Mouse (Mus musculus) stomach, postnatal 0 days (tissue): ENCODE measurements around the gene Slc2a10. TPM values are rescaled to one million over a fixed set of nuclear protein-coding genes. Genes with fewer than 3 reads are reported as not detected.

ENCODE experiments used
- ATAC-seq: fragments of 200-750 bp; cut with Nextera tagmentation; 2 replicates; pipeline ENCODE4 v1.8.0; 2017; ENCODE audit not compliant: low FRiP score, low TSS enrichment
- DNase-seq: peaks from one replicate; pipeline ENCODE4 v3.0.0-alpha.2; 2016; ENCODE audit warnings: low spot score
- H3K27ac ChIP-seq: fragments of 300-500 bp; sonication (generic); replicated peaks from 2 replicates; pipeline ENCODE4 v1.5.1; 2014; ENCODE audit warnings: mild to moderate bottlenecking, control low read depth
- H3K27me3 ChIP-seq: fragments of 300-500 bp; sonication (generic); 2 replicates; pipeline ENCODE4 v1.6.1; 2014; ENCODE audit warnings: low read length; ENCODE audit not compliant: control insufficient read depth, insufficient read depth
- H3K36me3 ChIP-seq: fragments of 300-500 bp; sonication (generic); 2 replicates; pipeline ENCODE4 v1.6.1; 2014; ENCODE audit warnings: low read length, mixed read lengths; ENCODE audit not compliant: control insufficient read depth, insufficient read depth
- H3K4me1 ChIP-seq: fragments of 300-500 bp; sonication (generic); replicated peaks from 2 replicates; pipeline ENCODE4 v1.6.1; 2014; ENCODE audit warnings: antibody characterized with exemption; ENCODE audit not compliant: control insufficient read depth, insufficient read depth
- H3K4me2 ChIP-seq: fragments of 300-500 bp; sonication (generic); replicated peaks from 2 replicates; pipeline ENCODE4 v1.6.1; 2014; ENCODE audit warnings: low read depth, mild to moderate bottlenecking, control low read depth, moderate library complexity
- H3K4me3 ChIP-seq: fragments of 300-500 bp; sonication (generic); 2 replicates; pipeline ENCODE4 v1.5.1; 2014; ENCODE audit warnings: low read depth, low read length, control low read depth
- H3K9ac ChIP-seq: fragments of 300-500 bp; sonication (generic); 2 replicates; pipeline ENCODE4 v1.6.1; 2014; ENCODE audit warnings: mild to moderate bottlenecking, low read length, control low read depth, mixed read lengths
- H3K9me3 ChIP-seq: fragments of 300-500 bp; sonication (generic); 2 replicates; pipeline ENCODE4 v1.6.1; 2016; ENCODE audit warnings: low read length; ENCODE audit not compliant: control insufficient read depth
- CTCF ChIP-seq: IDR thresholded peaks from 2 replicates; pipeline ENCODE4 v1.5.1; 2016; ENCODE audit warnings: antibody characterized with exemption, low read depth, mild to moderate bottlenecking, moderate library complexity
- EP300 ChIP-seq: optimal IDR thresholded peaks from 2 replicates; pipeline ENCODE3; 2016; ENCODE audit warnings: antibody characterized with exemption
- WGBS: fragments of 180-500 bp; shearing (Covaris S2); extraction: QIAGEN DNeasy Blood & Tissue Kit; methylation state at CpG from one replicate; pipeline ENCODE4 v1.1.7; 2014; 5-methylcytosine and 5-hydroxymethylcytosine counted together
- polyA plus RNA-seq: library from polyadenylated mRNA; unstranded; fragments of >200 nt; fragmentation: Nextera tagmentation; extraction: Ambion mirVana; gene quantifications from 2 replicates; pipeline ENCODE4 v1.2.1, GENCODE M21; 2015

Gene Slc2a10
- polyA plus RNA-seq, 1 experiment from 2014 or later, result 10.1 TPM

DNA sequence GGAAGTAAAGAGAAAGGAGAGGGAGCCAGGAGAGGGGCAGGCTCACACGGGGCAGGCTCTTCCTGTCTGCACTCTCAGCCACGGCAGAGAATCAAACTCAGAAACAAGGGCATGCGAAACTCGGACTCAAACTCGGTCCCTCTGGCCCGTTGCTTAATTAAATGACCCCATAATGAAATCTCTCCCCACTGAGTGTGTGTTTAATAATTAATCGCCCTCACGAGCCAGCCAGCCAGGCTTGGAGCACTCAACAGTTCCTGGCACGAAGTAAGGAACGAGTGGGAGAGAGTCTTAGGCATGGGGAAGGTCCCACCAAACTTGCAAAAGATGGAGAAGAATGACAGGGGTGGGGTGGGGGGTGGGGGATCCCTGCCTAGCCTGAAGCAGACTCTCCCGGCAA is 55.3 kb downstream of the Slc2a10 start:
- H3K4me2 ChIP-seq, result no peak overlapping the region
- no peak for DNase-seq
- no peak for ATAC-seq

DNA sequence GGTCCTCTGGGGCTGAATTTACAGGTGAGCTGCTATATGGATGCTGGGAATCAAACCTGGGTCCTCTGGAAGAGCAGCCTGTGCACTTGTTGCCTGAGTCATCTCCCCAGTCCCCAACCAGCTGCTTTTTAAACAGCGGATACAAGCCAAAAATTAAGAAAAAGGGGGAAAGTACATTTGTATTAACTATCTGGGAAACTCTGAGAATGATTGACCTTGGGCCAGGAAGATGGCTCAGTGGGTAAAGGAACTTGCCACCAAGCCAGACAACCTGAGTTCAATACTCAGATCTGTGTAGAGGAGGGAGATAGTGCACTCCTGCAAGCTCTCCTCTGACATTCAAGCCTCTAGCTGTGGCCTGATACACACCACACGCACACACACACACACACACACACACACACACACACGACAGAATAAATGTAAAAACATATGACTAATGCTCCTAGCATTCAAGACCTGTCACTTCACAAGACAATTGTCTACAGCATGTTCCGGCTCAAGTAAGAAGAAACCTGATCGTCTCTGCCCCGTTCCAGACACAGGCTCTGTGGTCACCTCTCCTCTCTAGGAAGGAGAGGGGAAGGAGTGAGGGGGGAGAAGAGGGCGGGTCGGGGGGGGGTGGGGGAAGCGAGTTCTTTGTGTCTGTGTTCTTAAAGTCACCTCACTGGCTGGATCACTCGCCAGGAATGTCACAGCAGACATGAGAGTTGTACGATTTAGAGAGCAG is 56.1 kb downstream of the Slc2a10 start:
- Histone ChIP-seq H3K4me3 (no peak overlapping the region), H3K27ac (no peak overlapping the region), H3K27me3 (no peaks in the 10 kb centered on the region), H3K4me2 (no peak overlapping the region), H3K9me3 (no peaks in the 10 kb centered on the region), H3K4me1 (no peaks in the 10 kb centered on the region), H3K36me3 (no peaks in the 10 kb centered on the region), H3K9ac (no peak overlapping the region)
- no peak for ATAC-seq
- TF ChIP-seq EP300 (no peak), CTCF (no peak)
- WGBS, result 24% methylated on average over 11 of the region's 11 CpGs
- no peak for DNase-seq

More for the DNA sequence above, 55.3 kb downstream of the Slc2a10 start:
- H3K9ac ChIP-seq, result no peak overlapping the region
- H3K4me1 ChIP-seq, result no peaks in the 10 kb centered on the region
- WGBS, result 41% methylated on average over 11 of the region's 11 CpGs
- no peaks in the 10 kb centered on the region for H3K36me3 ChIP-seq
- H3K4me3 ChIP-seq, result no peak overlapping the region
- no peak overlapping the region for H3K27ac ChIP-seq
- no peaks in the 10 kb centered on the region for H3K27me3 ChIP-seq
- H3K9me3 ChIP-seq, result no peaks in the 10 kb centered on the region
- TF ChIP-seq CTCF (no peak), EP300 (no peak)

DNA sequence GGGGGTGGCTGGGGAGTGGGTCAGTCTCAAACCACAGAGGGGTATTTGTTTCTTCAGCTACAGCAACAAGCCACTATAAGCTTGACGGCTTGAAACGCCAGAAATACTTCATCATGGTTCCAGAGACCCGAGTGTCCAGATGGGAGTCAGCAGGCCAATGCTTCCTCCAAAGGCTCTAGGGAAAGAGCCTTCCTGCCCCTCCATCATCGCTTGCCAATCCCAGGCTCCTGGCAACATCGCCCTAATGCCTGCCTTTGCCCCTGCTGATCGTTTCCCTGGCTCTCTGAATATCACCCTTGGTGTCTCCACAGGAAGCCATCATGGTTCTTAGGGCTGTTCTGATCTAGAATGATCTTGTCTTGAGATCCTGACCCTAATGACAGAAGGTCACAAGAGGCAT is 58.3 kb downstream of the Slc2a10 start:
- Histone ChIP-seq H3K4me1 (no peaks in the 10 kb centered on the region), H3K27me3 (no peaks in the 10 kb centered on the region), H3K9ac (no peak overlapping the region), H3K36me3 (no peaks in the 10 kb centered on the region), H3K9me3 (no peaks in the 10 kb centered on the region), H3K4me3 (no peak overlapping the region), H3K4me2 (no peak overlapping the region), H3K27ac (no peak overlapping the region)
- ATAC-seq (no peak), DNase-seq (no peak)
- WGBS, result 81% methylated on average over 6 of the region's 6 CpGs
- TF ChIP-seq CTCF, result no peak
- TF ChIP-seq EP300, result no peak

DNA sequence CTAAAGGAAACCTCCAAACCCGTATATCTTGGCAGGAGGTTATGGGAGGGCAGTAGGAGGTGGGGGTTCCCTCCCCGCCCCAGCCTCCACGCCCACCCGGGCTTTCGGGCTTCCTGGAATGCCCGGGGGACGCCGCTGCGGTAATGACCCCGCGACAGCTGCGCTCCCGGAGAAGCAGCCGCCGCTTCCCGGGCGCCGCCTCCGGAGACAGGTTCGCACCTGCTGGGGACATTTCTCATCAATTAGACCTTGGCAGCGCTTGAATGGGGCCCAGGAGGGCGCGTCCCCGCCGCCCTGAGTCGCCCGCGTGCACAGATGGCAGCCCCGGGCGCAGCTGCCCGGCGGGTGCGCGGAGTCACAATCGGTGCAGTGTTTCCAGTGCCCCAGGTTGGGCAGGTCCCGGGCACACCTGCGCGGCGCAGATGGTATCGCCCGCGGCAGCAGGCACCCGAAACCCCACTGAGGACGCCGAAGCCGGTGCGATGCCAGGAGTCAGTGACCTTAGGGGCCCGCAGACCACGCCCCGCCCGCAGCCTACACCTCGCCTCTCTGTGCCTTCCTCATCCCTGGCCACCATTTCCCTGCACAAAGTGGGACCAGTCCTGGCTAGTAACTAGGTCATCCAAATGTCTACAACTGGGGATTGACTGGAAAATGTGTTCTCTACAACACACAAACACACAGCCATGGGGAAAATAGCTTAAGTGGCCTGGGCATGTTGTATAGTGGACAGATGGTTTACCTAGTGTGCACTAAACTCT is 59.9 kb downstream of the Slc2a10 start:
- Histone ChIP-seq H3K27me3 (no peaks in the 10 kb centered on the region), H3K4me3 (peak overlapping the region; percentile 33), H3K9me3 (no peaks in the 10 kb centered on the region), H3K27ac (peak overlapping the region; percentile 8; the same call in 1 of the 2 replicates), H3K9ac (peak overlapping the region; percentile 38; the same call in 1 of the 2 replicates), H3K4me1 (no peaks in the 10 kb centered on the region), H3K4me2 (peak overlapping the region; percentile 63), H3K36me3 (no peaks in the 10 kb centered on the region)
- no peak for TF ChIP-seq CTCF
- peak; percentile 46 for TF ChIP-seq EP300
- 3% methylated on average over 52 of the region's 52 CpGs for WGBS
- ATAC-seq, result peak; percentile 83
- DNase-seq, result peak; percentile 76

DNA sequence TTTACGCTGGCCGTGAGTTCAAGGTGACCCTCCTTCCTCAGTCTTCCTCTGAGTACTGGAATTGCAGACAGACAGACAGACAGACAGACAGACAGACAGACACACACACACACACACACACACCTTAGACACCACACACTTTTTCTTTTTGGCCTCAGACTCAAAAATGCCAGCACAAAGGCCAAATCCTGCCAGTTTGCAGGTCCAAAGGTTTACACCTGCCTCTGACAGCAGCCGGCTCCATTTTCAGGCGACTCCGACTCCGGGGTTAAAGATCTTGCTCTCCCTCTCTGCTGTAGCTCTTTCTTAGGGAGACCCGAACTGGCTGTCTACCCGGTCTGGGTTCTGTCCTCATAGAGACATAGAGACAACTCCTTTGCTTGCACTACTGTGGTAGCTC is 60.5 kb downstream of the Slc2a10 start:
- H3K4me2 ChIP-seq, result no peak overlapping the region
- 68% methylated on average over 8 of the region's 8 CpGs for WGBS
- no peaks in the 10 kb centered on the region for H3K27me3 ChIP-seq
- no peaks in the 10 kb centered on the region for H3K9me3 ChIP-seq
- ATAC-seq, result no peak
- TF ChIP-seq EP300, result no peak
- TF ChIP-seq CTCF, result no peak
- DNase-seq, result no peak
- H3K36me3 ChIP-seq, result no peaks in the 10 kb centered on the region
- H3K9ac ChIP-seq, result no peak overlapping the region
- no peak overlapping the region for H3K27ac ChIP-seq
- no peaks in the 10 kb centered on the region for H3K4me1 ChIP-seq
- no peak overlapping the region for H3K4me3 ChIP-seq

DNA sequence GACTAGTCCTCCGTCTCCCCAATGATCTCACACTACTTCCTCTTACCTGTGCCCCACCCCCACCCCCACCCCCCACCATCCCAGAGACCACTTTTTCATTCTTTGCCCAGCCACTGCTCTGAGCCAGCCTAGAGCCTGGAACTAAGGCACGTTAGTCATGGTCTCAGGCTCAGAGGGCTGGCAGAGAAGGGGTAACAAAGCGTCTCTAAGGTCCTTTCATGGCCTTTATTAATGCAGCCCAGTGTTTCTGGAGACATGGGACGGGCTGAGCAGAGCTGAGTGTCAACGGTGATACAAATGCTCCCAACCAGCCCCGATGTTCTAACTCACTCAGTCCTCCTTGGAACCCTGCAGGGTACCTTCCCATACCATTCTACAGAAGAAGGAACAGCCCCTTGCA is 61.0 kb downstream of the Slc2a10 start:
- no peaks in the 10 kb centered on the region for H3K27me3 ChIP-seq
- no peaks in the 10 kb centered on the region for H3K36me3 ChIP-seq
- H3K4me3 ChIP-seq, result no peak overlapping the region
- H3K9ac ChIP-seq, result no peak overlapping the region
- WGBS, result 67% methylated on average over 6 of the region's 6 CpGs
- no peak for DNase-seq
- H3K4me2 ChIP-seq, result no peak overlapping the region
- H3K27ac ChIP-seq, result no peak overlapping the region
- TF ChIP-seq CTCF (no peak), EP300 (no peak)
- no peaks in the 10 kb centered on the region for H3K9me3 ChIP-seq
- ATAC-seq, result no peak
- no peaks in the 10 kb centered on the region for H3K4me1 ChIP-seq
